Mouse (Mus musculus): ENCODE results near the gene Nostrin. TPM values are rescaled to one million over a fixed set of nuclear protein-coding genes. Genes with fewer than 3 reads are reported as not detected.

Nostrin gene
- 1 to 10 TPM; 2.2 to 3.2 TPM for total RNA-seq (2021)
- long read RNA-seq, experiment 1, partial matches to known transcripts = 2 of 4 reads
- long read RNA-seq, experiment 1, other reads (novel, unspliced or antisense) = 1 of 4 reads
- long read RNA-seq, experiment 2, partial matches to known transcripts = 1 of 2 reads
- long read RNA-seq, experiment 2, other reads (novel, unspliced or antisense) = 0 of 2 reads

GRCm38 (mm10) chr2:69135661-69136576 is at the start of gene Nostrin:
Gene Nostrin, plus strand, starts transcription at chr2:69135800.
- no peak for DNase-seq

GRCm38 (mm10) chr2:69086505-69087260 is 48.9 kb upstream of the Nostrin start:
- no peak for DNase-seq

GRCm38 (mm10) chr2:69095836-69096235 is 39.8 kb upstream of the Nostrin start:
- DNase-seq = no peak

GRCm38 (mm10) chr2:69096821-69097220 is 38.8 kb upstream of the Nostrin start:
- no peak for DNase-seq

- DNase-seq = no peak
Measured at GRCm38 (mm10) chr2:69097526-69097925, 38.1 kb upstream of the Nostrin start.

- no peak for DNase-seq
Measured at GRCm38 (mm10) chr2:69098701-69099100, 36.9 kb upstream of the Nostrin start.

GRCm38 (mm10) chr2:69099147-69099546 is 36.5 kb upstream of the Nostrin start:
- no peak for DNase-seq

GRCm38 (mm10) chr2:69100706-69101105 is 34.9 kb upstream of the Nostrin start:
- DNase-seq = peak; percentile 20

- no peak for DNase-seq
Measured at GRCm38 (mm10) chr2:69103526-69103925, 32.1 kb upstream of the Nostrin start.

- no peak for DNase-seq
Measured at GRCm38 (mm10) chr2:69104511-69105145, 31.0 kb upstream of the Nostrin start.

GRCm38 (mm10) chr2:69109246-69109645 is 26.4 kb upstream of the Nostrin start:
- no peak for DNase-seq

- DNase-seq = no peak
Measured at GRCm38 (mm10) chr2:69109710-69110109, 25.9 kb upstream of the Nostrin start.

GRCm38 (mm10) chr2:69112609-69113008 is 23.0 kb upstream of the Nostrin start:
- DNase-seq = no peak

- DNase-seq = no peak
Measured at GRCm38 (mm10) chr2:69113829-69114547, 21.6 kb upstream of the Nostrin start.

- DNase-seq = no peak
Measured at GRCm38 (mm10) chr2:69115921-69116320, 19.7 kb upstream of the Nostrin start.

GRCm38 (mm10) chr2:69116767-69117166 is 18.8 kb upstream of the Nostrin start:
- DNase-seq = no peak

GRCm38 (mm10) chr2:69118994-69119393 is 16.6 kb upstream of the Nostrin start:
- no peak for DNase-seq

- DNase-seq = no peak
Measured at GRCm38 (mm10) chr2:69119718-69120117, 15.9 kb upstream of the Nostrin start.

- DNase-seq = no peak
Measured at GRCm38 (mm10) chr2:69121681-69122080, 13.9 kb upstream of the Nostrin start.

- DNase-seq = no peak
Measured at GRCm38 (mm10) chr2:69125425-69125824, 10.2 kb upstream of the Nostrin start.

GRCm38 (mm10) chr2:69128321-69128720 is 7.3 kb upstream of the Nostrin start:
- DNase-seq = no peak

Data from gastrocnemius, postnatal 10 days (tissue).